Mouse (Mus musculus) megakaryocyte, embryonic 14.5 days (primary cell): Measurements from ENCODE around the gene Mcm3.

Source experiments
- FLI1 ChIP-seq: IDR thresholded peaks from 2 replicates; pipeline ENCODE4 v1.6.1; 2012; ENCODE audit warnings: low read length, inconsistent platforms, mixed read lengths
- GATA1 ChIP-seq: IDR thresholded peaks from 3 replicates; pipeline ENCODE4 v1.6.1; 2012; ENCODE audit warnings: mixed read lengths, low read length, inconsistent platforms, borderline replicate concordance

DNA sequence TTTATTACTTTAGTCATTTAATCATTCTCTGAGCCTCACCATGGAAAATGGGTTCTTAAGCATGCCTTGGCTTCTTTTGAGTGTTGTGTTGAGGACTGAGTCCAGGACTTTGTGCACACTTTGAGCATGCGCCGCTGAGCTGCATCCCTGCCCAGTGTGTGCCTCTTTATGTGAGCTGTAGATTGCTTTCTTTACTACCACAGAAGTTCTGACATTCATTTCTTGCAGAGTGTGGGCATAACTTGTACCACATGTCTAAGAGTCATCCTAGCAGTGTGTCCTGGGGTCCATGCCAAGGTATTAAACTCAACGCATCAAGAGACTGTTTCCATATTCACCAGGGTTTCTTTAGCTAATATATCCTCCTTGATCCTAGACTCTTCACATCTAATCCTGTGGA is 41.8 kb upstream of the Mcm3 start:
- TF ChIP-seq GATA1 (no peak), FLI1 (no peak)
